Mouse (Mus musculus) heart, adult 2 months (tissue): ENCODE measurements at regions not wholly inside any gene's neighbourhood (a gene's known extent, or its start where the extent isn't known, plus 50 kb on each side); places are given as distances from the start of the nearest gene placed in this dataset.
A peak's percentile ranks its signal among the peaks of the same experiment; 100 is the strongest.

Source experiments
- CTCF ChIP-seq: fragments of 200-600 bp; IDR thresholded peaks from 2 replicates; pipeline ENCODE4 v1.8.1; 2022; ENCODE audit warnings: antibody characterized with exemption, mild to moderate bottlenecking, moderate library complexity
- POLR2A ChIP-seq: fragments of 200-500 bp; IDR thresholded peaks from 2 replicates; pipeline ENCODE4 v1.6.1; 2011; ENCODE audit warnings: mild to moderate bottlenecking, low read depth, low read length, control low read depth; ENCODE audit not compliant: insufficient read depth

- TF ChIP-seq POLR2A: no peak
- TF ChIP-seq CTCF: peak; percentile 76
These were observed 86.2 kb downstream of the Il20rb start for GRCm38 (mm10) chr9:100400366-100400765.
